Mouse (Mus musculus) cortical plate, adult 2 months (tissue): ENCODE measurements at regions not wholly inside any gene's neighbourhood (a gene's known extent, or its start where the extent isn't known, plus 50 kb on each side); places are given as distances from the start of the nearest gene placed in this dataset.

Experiments used
- CTCF ChIP-seq: fragments of 200-500 bp; IDR thresholded peaks from 2 replicates; pipeline ENCODE4 v1.5.1; 2011; ENCODE audit warnings: mild to moderate bottlenecking, control low read depth, low read length; ENCODE audit not compliant: insufficient read depth; ENCODE audit errors: extremely low read depth
- POLR2A ChIP-seq: fragments of 200-500 bp; IDR thresholded peaks from 2 replicates; pipeline ENCODE4 v1.6.1; 2011; ENCODE audit warnings: mild to moderate bottlenecking, low read length, control low read depth; ENCODE audit not compliant: insufficient read depth; ENCODE audit errors: extremely low read depth

GRCm38 (mm10) chr12:70599731-70600130, 146.8 kb downstream of the Tmx1 start:
- TF ChIP-seq CTCF (no peak), POLR2A (no peak)
